In the genomic region with DNA sequence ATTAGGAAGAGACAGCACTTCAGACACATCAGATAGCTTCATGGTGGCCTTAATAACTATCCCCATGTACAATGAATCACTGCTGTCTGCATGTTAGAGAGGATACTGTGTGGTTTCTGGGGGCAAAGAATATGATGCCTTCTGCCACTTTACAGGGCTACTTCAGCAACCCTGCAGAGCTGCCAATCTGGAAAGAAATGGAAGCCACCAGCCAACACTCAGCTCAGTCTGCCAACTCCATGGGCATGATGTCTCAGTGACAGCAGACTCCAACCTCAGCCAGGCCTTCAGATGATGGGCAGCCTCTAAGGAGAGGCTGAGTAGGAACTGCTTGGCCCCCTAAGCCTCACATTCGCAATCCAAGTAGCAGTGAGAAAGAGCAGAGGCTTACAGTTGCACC, we compare ENCODE assay signal across 18 mouse cellular contexts.
A peak's percentile ranks its signal among the peaks of the same experiment; 100 is the strongest.
DNase-seq lines count a peak whose midpoint lies in the region; ATAC-seq and TF ChIP-seq lines count a peak whose summit lies in the region.
"Had no signal": no experiment of that assay in that cellular context is flagged by ENCODE, and none has a peak within 500 bp of the region (broad histone marks: within the 10 kb centered on the region; RNA-seq: fewer than 3 reads in every experiment).

No protein-coding gene starts in this region.

- no peak overlapping the region for H3K27ac ChIP-seq in gastrocnemius, adult 2 months
- H3K27ac ChIP-seq in midbrain, embryonic 11.5 days (ENCODE audit: low read depth, low read length) = no peak overlapping the region
- H3K27ac ChIP-seq in midbrain, embryonic 15.5 days = no peak overlapping the region

- peak; percentile 5 for DNase-seq in cerebellum, adult 9-10 months
- DNase-seq in cerebellum, adult 11 months = no peak
- DNase-seq in gastrocnemius, adult 2 months = peak; percentile 61
- no peak for DNase-seq in gastrocnemius, postnatal 10 days
- DNase-seq in midbrain, embryonic 11.5 days (ENCODE audit: low spot score, missing footprints) = peak; percentile 76
- DNase-seq in skeletal muscle tissue, adult 2 months (ENCODE audit: low read depth, low spot score) = peak; percentile 46
- DNase-seq in spleen, postnatal 10 days (ENCODE audit: low spot score in 2 of 2) = no peak
- DNase-seq: adrenal gland, postnatal 25 days; heart, postnatal 4 days; lung, adult 18-20 months; lung, postnatal 4 days; retina, postnatal 1 day; thymus, adult 18-20 months had no signal

- H3K36me3 ChIP-seq in midbrain, embryonic 11.5 days (ENCODE audit: control insufficient read depth, insufficient read depth, low read length) = no peaks in the 10 kb centered on the region
- no peaks in the 10 kb centered on the region for H3K36me3 ChIP-seq in midbrain, embryonic 15.5 days (replicated peaks)
- H3K36me3 ChIP-seq: midbrain, embryonic 12.5 days had no signal

- 83% methylated on average over 1 of the region's 1 CpGs for WGBS in midbrain, embryonic 11.5 days
- WGBS in midbrain, embryonic 15.5 days = 86% methylated on average over 1 of the region's 1 CpGs

- intact Hi-C loops in gastrocnemius, adult 2 months (cut with DNase I) = no loop called here

- no peaks in the 10 kb centered on the region for H3K27me3 ChIP-seq in midbrain, embryonic 11.5 days (ENCODE audit: control insufficient read depth, insufficient read depth, low read length)
- no peaks in the 10 kb centered on the region for H3K27me3 ChIP-seq in midbrain, embryonic 15.5 days (replicated peaks)
- H3K27me3 ChIP-seq: CH12.LX had no signal

- TF ChIP-seq CTCF in gastrocnemius, adult 2 months (IDR thresholded peaks at IDR 0.05) = no peak

- no peak overlapping the region for H3K4me2 ChIP-seq in midbrain, embryonic 11.5 days
- H3K4me2 ChIP-seq in midbrain, embryonic 15.5 days = no peak overlapping the region
- H3K4me2 ChIP-seq: midbrain, embryonic 12.5 days had no signal

- H3K9me3 ChIP-seq in midbrain, embryonic 11.5 days (ENCODE audit: control insufficient read depth, low read length) = no peaks in the 10 kb centered on the region
- no peaks in the 10 kb centered on the region for H3K9me3 ChIP-seq in midbrain, embryonic 15.5 days
- H3K9me3 ChIP-seq: midbrain, embryonic 12.5 days had no signal

- no peak for ATAC-seq in midbrain, embryonic 11.5 days (ENCODE audit: low FRiP score)
- no peak for ATAC-seq in midbrain, embryonic 15.5 days (replicated peaks)
- ATAC-seq: inflammation-experienced regulatory T-cells, adult 6 months had no signal

- no peak overlapping the region for H3K4me3 ChIP-seq in gastrocnemius, adult 2 months
- no peak overlapping the region for H3K4me3 ChIP-seq in midbrain, embryonic 11.5 days (ENCODE audit: low read depth, low read length)
- H3K4me3 ChIP-seq in midbrain, embryonic 15.5 days = no peak overlapping the region
- H3K4me3 ChIP-seq: erythroblast, embryonic 14.5 days; midbrain, embryonic 12.5 days had no signal

- H3K9ac ChIP-seq in midbrain, embryonic 11.5 days (ENCODE audit: low read length) = no peak overlapping the region
- H3K9ac ChIP-seq in midbrain, embryonic 15.5 days = no peak overlapping the region
- H3K9ac ChIP-seq: midbrain, embryonic 12.5 days had no signal

- H3K4me1 ChIP-seq in midbrain, embryonic 11.5 days (ENCODE audit: control insufficient read depth, insufficient read depth, low read length) = peaks cover 8% of the 10 kb centered on the region; the same call in 1 of the 2 replicates
- H3K4me1 ChIP-seq in midbrain, embryonic 15.5 days = no peaks in the 10 kb centered on the region

Comparison
In these comparisons a context has a peak if more than half of its experiments do, and no peak if none do; other contexts are left out.
1. DNase-seq: peak in cerebellum, adult 9-10 months (single experiment), gastrocnemius, adult 2 months (single experiment), midbrain, embryonic 11.5 days (single experiment) and skeletal muscle tissue, adult 2 months (single experiment); none in cerebellum, adult 11 months (single experiment), gastrocnemius, postnatal 10 days (single experiment) and spleen, postnatal 10 days (0 of 2).